Comparison of ENCODE assay signal across 12 mouse cellular contexts in genomic region chr4:109131256-109131872, GRCm38 (mm10).
"Had no signal": no experiment of that assay in that cellular context is flagged by ENCODE, and none has a peak within 500 bp of the region (broad histone marks: within the 10 kb centered on the region; RNA-seq: fewer than 3 reads in every experiment).

No protein-coding gene starts in this region.

- H3K27ac ChIP-seq: limb, embryonic 12.5 days; liver, embryonic 14.5 days; midbrain, embryonic 10.5 days; neural tube, embryonic 15.5 days; stomach, postnatal 0 days had no signal

- H3K27me3 ChIP-seq: limb, embryonic 12.5 days; neural tube, embryonic 15.5 days had no signal

- H3K9ac ChIP-seq: limb, embryonic 12.5 days; liver, embryonic 14.5 days; neural tube, embryonic 15.5 days had no signal

- H3K4me1 ChIP-seq: limb, embryonic 12.5 days had no signal

- H3K4me3 ChIP-seq: limb, embryonic 12.5 days; midbrain, embryonic 10.5 days; myocyte; neural tube, embryonic 15.5 days had no signal

- H3K9me3 ChIP-seq: limb, embryonic 12.5 days; midbrain, embryonic 10.5 days; neural tube, embryonic 15.5 days had no signal

- H3K4me2 ChIP-seq: limb, embryonic 12.5 days; neural tube, embryonic 15.5 days had no signal

- DNase-seq: kidney, adult 11 months; kidney, postnatal 14 days; lung, adult 18-20 months; lung, postnatal 14 days; midbrain, embryonic 14.5 days; thymus, postnatal 4 days had no signal

- H3K36me3 ChIP-seq: midbrain, embryonic 10.5 days had no signal
